Mouse (Mus musculus) hindbrain, embryonic 12.5 days (tissue): ENCODE results near the gene Phactr1. TPM values are rescaled to one million over a fixed set of nuclear protein-coding genes. Genes with fewer than 3 reads are reported as not detected.
A peak's percentile ranks its signal among the peaks of the same experiment; 100 is the strongest.

Experiments used
- ATAC-seq: fragments of 200-750 bp; cut with Nextera tagmentation; 2 replicates; pipeline ENCODE4 v1.8.0; 2017; ENCODE audit warnings: moderate TSS enrichment; ENCODE audit not compliant: low FRiP score
- H3K27ac ChIP-seq: fragments of 300-500 bp; sonication (generic); 2 replicates; pipeline ENCODE4 v1.5.1; 2016; ENCODE audit warnings: mild to moderate bottlenecking
- H3K27me3 ChIP-seq: fragments of 300-500 bp; sonication (generic); 2 replicates; pipeline ENCODE4 v1.6.1; 2016; ENCODE audit warnings: mild to moderate bottlenecking
- H3K36me3 ChIP-seq: fragments of 300-500 bp; sonication (generic); 2 replicates; pipeline ENCODE4 v1.6.1; 2016; ENCODE audit warnings: mild to moderate bottlenecking
- H3K4me1 ChIP-seq: fragments of 300-500 bp; sonication (generic); 2 replicates; pipeline ENCODE4 v1.6.1; 2016
- H3K4me2 ChIP-seq: fragments of 300-500 bp; sonication (generic); replicated peaks from 2 replicates; pipeline ENCODE4 v1.6.1; 2016; ENCODE audit warnings: mild to moderate bottlenecking
- H3K4me3 ChIP-seq: fragments of 300-500 bp; sonication (generic); 2 replicates; pipeline ENCODE4 v1.5.1; 2016; ENCODE audit warnings: mild to moderate bottlenecking
- H3K9ac ChIP-seq: fragments of 300-500 bp; sonication (generic); 2 replicates; pipeline ENCODE4 v1.6.1; 2016; ENCODE audit warnings: mild to moderate bottlenecking, moderate library complexity
- H3K9me3 ChIP-seq: fragments of 300-500 bp; sonication (generic); replicated peaks from 2 replicates; pipeline ENCODE4 v1.6.1; 2016; ENCODE audit warnings: mild to moderate bottlenecking
- WGBS: fragments of 180-500 bp; shearing (Covaris S2); methylation state at CpG from one replicate; pipeline ENCODE4 v1.1.7; 2016; 5-methylcytosine and 5-hydroxymethylcytosine counted together
- polyA plus RNA-seq: library from polyadenylated mRNA; unstranded; fragments of >200 nt; fragmentation: Nextera tagmentation; extraction: Ambion mirVana; gene quantifications from 2 replicates; pipeline ENCODE4 v1.2.1, GENCODE M21; 2016

Phactr1 gene
- polyA plus RNA-seq, 1 experiment from 2014 or later: 23.6 TPM

GRCm38 (mm10) chr13:42772314-42772713, 91.9 kb downstream of the Phactr1 start:
- 36% methylated on average over 6 of the region's 6 CpGs for WGBS
- Histone ChIP-seq H3K4me2 (no peak overlapping the region), H3K9ac (no peak overlapping the region)

GRCm38 (mm10) chr13:42774040-42774439, 93.6 kb downstream of the Phactr1 start:
- ATAC-seq: no peak
- H3K27ac ChIP-seq: peak overlapping the region; percentile 44; the same call in 1 of the 2 replicates
- no peak overlapping the region for H3K9ac ChIP-seq
- no peaks in the 10 kb centered on the region for H3K36me3 ChIP-seq
- no peak overlapping the region for H3K4me2 ChIP-seq
- no peaks in the 10 kb centered on the region for H3K9me3 ChIP-seq
- H3K27me3 ChIP-seq: no peaks in the 10 kb centered on the region
- H3K4me3 ChIP-seq: no peak overlapping the region
- 70% methylated on average over 2 of the region's 2 CpGs for WGBS
- peaks cover 20% of the 10 kb centered on the region for H3K4me1 ChIP-seq

More at GRCm38 (mm10) chr13:42772314-42772713, 91.9 kb downstream of the Phactr1 start:
- ATAC-seq: no peak
- peaks cover 20% of the 10 kb centered on the region for H3K4me1 ChIP-seq
- no peak overlapping the region for H3K27ac ChIP-seq
- no peaks in the 10 kb centered on the region for H3K36me3 ChIP-seq
- H3K27me3 ChIP-seq: no peaks in the 10 kb centered on the region
- no peaks in the 10 kb centered on the region for H3K9me3 ChIP-seq
- no peak overlapping the region for H3K4me3 ChIP-seq

GRCm38 (mm10) chr13:42782151-42782550, 101.7 kb downstream of the Phactr1 start:
- Histone ChIP-seq H3K4me1 (peaks cover under 1% of the 10 kb centered on the region; the same call in 1 of the 2 replicates), H3K27ac (no peak overlapping the region), H3K27me3 (no peaks in the 10 kb centered on the region), H3K9me3 (no peaks in the 10 kb centered on the region), H3K4me3 (no peak overlapping the region), H3K9ac (no peak overlapping the region), H3K36me3 (no peaks in the 10 kb centered on the region), H3K4me2 (no peak overlapping the region)
- 67% methylated on average over 13 of the region's 13 CpGs for WGBS
- ATAC-seq: no peak

- ATAC-seq: no peak
- WGBS: 83% methylated on average over 13 of the region's 13 CpGs
Observed at GRCm38 (mm10) chr13:42789221-42789620, 108.8 kb downstream of the Phactr1 start.

DNA sequence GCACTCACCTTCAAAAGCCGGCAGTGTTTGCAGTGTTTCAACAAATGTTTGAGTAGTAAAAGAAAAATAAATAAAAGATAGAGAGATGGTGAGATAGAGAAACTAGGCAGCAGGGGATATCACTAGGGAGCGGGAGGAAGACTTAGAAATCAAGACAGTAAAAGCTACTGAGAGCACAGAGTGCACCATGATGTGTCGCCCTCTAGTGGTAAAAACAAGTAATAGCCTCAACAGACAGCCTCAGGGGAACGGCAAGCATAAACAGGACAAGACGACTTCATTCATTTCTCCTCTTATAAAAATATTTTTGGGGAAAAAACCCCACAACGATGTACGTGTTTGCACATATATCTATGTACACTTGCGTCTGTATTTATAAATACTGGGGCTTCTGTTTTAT, 111.9 kb downstream of the Phactr1 start:
- H3K9ac ChIP-seq: no peak overlapping the region
- H3K27me3 ChIP-seq: no peaks in the 10 kb centered on the region
- 22% methylated on average over 8 of the region's 8 CpGs for WGBS
- H3K4me2 ChIP-seq: peak overlapping the region; percentile 38
- H3K36me3 ChIP-seq: no peaks in the 10 kb centered on the region
- H3K4me1 ChIP-seq: peaks cover 13% of the 10 kb centered on the region
- no peak overlapping the region for H3K4me3 ChIP-seq
- no peak; the same call in 1 of the 2 replicates for ATAC-seq
- no peaks in the 10 kb centered on the region for H3K9me3 ChIP-seq
- H3K27ac ChIP-seq: peak overlapping the region; percentile 55; the same call in 1 of the 2 replicates

More at GRCm38 (mm10) chr13:42789221-42789620, 108.8 kb downstream of the Phactr1 start:
- H3K36me3 ChIP-seq: no peaks in the 10 kb centered on the region
- H3K9me3 ChIP-seq: no peaks in the 10 kb centered on the region
- no peaks in the 10 kb centered on the region for H3K27me3 ChIP-seq
- no peak overlapping the region for H3K4me2 ChIP-seq
- no peak overlapping the region for H3K9ac ChIP-seq
- peaks cover 10% of the 10 kb centered on the region for H3K4me1 ChIP-seq
- no peak overlapping the region for H3K4me3 ChIP-seq
- no peak overlapping the region for H3K27ac ChIP-seq

DNA sequence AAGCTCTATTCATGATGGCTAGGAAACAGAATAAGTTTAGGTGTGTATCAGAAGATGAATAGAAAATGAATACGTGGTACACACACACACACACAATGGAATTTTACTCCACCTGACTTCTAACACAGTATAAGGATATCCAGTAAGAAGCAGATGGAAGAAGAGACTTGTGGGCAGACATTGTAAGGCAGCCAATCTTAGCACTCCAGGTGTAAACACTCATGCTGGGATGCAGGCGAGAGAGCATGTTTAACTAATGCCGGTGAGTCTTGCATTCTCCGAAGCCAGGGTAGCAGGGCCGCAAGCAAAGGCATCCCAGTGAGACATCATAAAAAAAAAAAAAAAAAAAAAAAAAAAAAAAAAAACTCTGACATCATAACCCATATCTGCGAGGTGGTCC, 120.1 kb downstream of the Phactr1 start:
- no peak overlapping the region for H3K4me3 ChIP-seq
- no peaks in the 10 kb centered on the region for H3K27me3 ChIP-seq
- no peaks in the 10 kb centered on the region for H3K36me3 ChIP-seq
- WGBS: 89% methylated on average over 6 of the region's 6 CpGs
- no peak overlapping the region for H3K4me2 ChIP-seq
- no peaks in the 10 kb centered on the region for H3K9me3 ChIP-seq
- no peak overlapping the region for H3K9ac ChIP-seq
- ATAC-seq: no peak
- H3K27ac ChIP-seq: no peak overlapping the region
- peaks cover 10% of the 10 kb centered on the region for H3K4me1 ChIP-seq

DNA sequence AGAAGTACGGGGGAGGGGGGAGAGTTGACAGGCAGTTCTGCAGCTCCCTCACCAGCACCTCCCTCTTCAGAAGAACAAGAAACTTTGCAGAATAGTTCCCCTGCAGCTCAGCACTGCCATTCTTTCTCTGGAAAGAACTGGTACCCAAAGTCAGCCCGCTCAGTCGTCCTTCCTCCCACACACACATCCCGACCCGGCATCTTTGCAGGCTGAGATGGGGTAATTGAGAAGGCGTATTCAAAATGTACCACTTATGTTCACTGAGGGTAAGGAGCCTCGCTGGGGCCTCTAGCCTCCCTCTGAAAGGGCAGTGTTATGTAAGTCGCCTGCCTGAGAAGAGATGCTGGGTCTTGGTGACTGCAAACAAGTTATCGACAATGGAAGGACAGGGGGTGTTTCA, 123.9 kb downstream of the Phactr1 start:
- Histone ChIP-seq H3K27me3 (no peaks in the 10 kb centered on the region), H3K4me2 (no peak overlapping the region), H3K9me3 (no peaks in the 10 kb centered on the region), H3K27ac (peak overlapping the region; percentile 23; the same call in 1 of the 2 replicates), H3K4me1 (peaks cover 7% of the 10 kb centered on the region), H3K36me3 (no peaks in the 10 kb centered on the region), H3K9ac (no peak overlapping the region; the same call in 1 of the 2 replicates), H3K4me3 (no peak overlapping the region)
- ATAC-seq: no peak
- 29% methylated on average over 9 of the region's 9 CpGs for WGBS

- no peaks in the 10 kb centered on the region for H3K9me3 ChIP-seq
- H3K4me1 ChIP-seq: peaks cover 15% of the 10 kb centered on the region
- 7% methylated on average over 7 of the region's 7 CpGs for WGBS
- no peaks in the 10 kb centered on the region for H3K36me3 ChIP-seq
- H3K9ac ChIP-seq: no peak overlapping the region
- H3K27me3 ChIP-seq: no peaks in the 10 kb centered on the region
- no peak overlapping the region for H3K4me3 ChIP-seq
- H3K27ac ChIP-seq: no peak overlapping the region
- peak; percentile 74; the same call in 1 of the 2 replicates for ATAC-seq
- H3K4me2 ChIP-seq: peak overlapping the region; percentile 38
Observed at GRCm38 (mm10) chr13:42812762-42813161, 132.3 kb downstream of the Phactr1 start.

GRCm38 (mm10) chr13:42818378-42818777, 138.0 kb downstream of the Phactr1 start:
- H3K9ac ChIP-seq: no peak overlapping the region
- peaks cover 29% of the 10 kb centered on the region for H3K4me1 ChIP-seq
- no peak overlapping the region for H3K27ac ChIP-seq
- no peak for ATAC-seq
- H3K9me3 ChIP-seq: no peaks in the 10 kb centered on the region
- no peak overlapping the region for H3K4me2 ChIP-seq
- 52% methylated on average over 10 of the region's 10 CpGs for WGBS
- no peaks in the 10 kb centered on the region for H3K27me3 ChIP-seq
- H3K36me3 ChIP-seq: no peaks in the 10 kb centered on the region
- no peak overlapping the region for H3K4me3 ChIP-seq

- ATAC-seq: peak; percentile 53; the same call in 1 of the 2 replicates
- peaks cover 23% of the 10 kb centered on the region for H3K4me1 ChIP-seq
- no peak overlapping the region for H3K4me2 ChIP-seq
- H3K9ac ChIP-seq: no peak overlapping the region
- H3K27me3 ChIP-seq: no peaks in the 10 kb centered on the region
- H3K9me3 ChIP-seq: no peaks in the 10 kb centered on the region
- no peak overlapping the region for H3K4me3 ChIP-seq
- WGBS: 44% methylated on average over 9 of the region's 9 CpGs
- no peak overlapping the region for H3K27ac ChIP-seq
- no peaks in the 10 kb centered on the region for H3K36me3 ChIP-seq
Observed at GRCm38 (mm10) chr13:42820513-42820912, 140.1 kb downstream of the Phactr1 start.

GRCm38 (mm10) chr13:42821426-42822106, 141.1 kb downstream of the Phactr1 start:
- no peak overlapping the region for H3K9ac ChIP-seq
- 48% methylated on average over 15 of the region's 15 CpGs for WGBS
- no peak overlapping the region for H3K4me2 ChIP-seq
- no peak overlapping the region for H3K4me3 ChIP-seq
- H3K36me3 ChIP-seq: no peaks in the 10 kb centered on the region
- no peak for ATAC-seq
- H3K27me3 ChIP-seq: no peaks in the 10 kb centered on the region
- H3K4me1 ChIP-seq: peaks cover 23% of the 10 kb centered on the region
- H3K27ac ChIP-seq: no peak overlapping the region
- no peaks in the 10 kb centered on the region for H3K9me3 ChIP-seq

- Histone ChIP-seq H3K27me3 (no peaks in the 10 kb centered on the region), H3K9me3 (no peaks in the 10 kb centered on the region), H3K36me3 (no peaks in the 10 kb centered on the region), H3K4me1 (peaks cover 23% of the 10 kb centered on the region), H3K9ac (no peak overlapping the region), H3K4me2 (no peak overlapping the region), H3K27ac (no peak overlapping the region), H3K4me3 (no peak overlapping the region)
- 20% methylated on average over 10 of the region's 10 CpGs for WGBS
- 0 out of 2 replicates have a peak, but pooled peaks have one; percentile 41 for ATAC-seq
Observed at GRCm38 (mm10) chr13:42822545-42822944, 142.1 kb downstream of the Phactr1 start.

GRCm38 (mm10) chr13:42823875-42824274, 143.5 kb downstream of the Phactr1 start:
- no peaks in the 10 kb centered on the region for H3K36me3 ChIP-seq
- no peaks in the 10 kb centered on the region for H3K27me3 ChIP-seq
- no peaks in the 10 kb centered on the region for H3K9me3 ChIP-seq
- whole genome bisulfite sequencing: 87% methylated on average over 7 of the region's 7 CpGs
- no peak for ATAC-seq
- H3K4me3 ChIP-seq: no peak overlapping the region
- H3K4me2 ChIP-seq: no peak overlapping the region
- peaks cover 27% of the 10 kb centered on the region for H3K4me1 ChIP-seq
- no peak overlapping the region for H3K27ac ChIP-seq
- no peak overlapping the region for H3K9ac ChIP-seq
